Mouse (Mus musculus) right cerebral cortex, postnatal 4 days (tissue): ENCODE results near the gene Naa15.
"Not testable (repeated sequence)": the region's sequence is repeated elsewhere in the genome, so short reads cannot be mapped to it uniquely, and the experiment has no call there.

Experiments
- DNase-seq: peaks from one replicate; pipeline ENCODE4 v3.0.0-alpha.2; 2022

Gene Naa15

GRCm38 (mm10) chr3:51415098-51416072 lies at the start of gene Naa15:
TSS of gene Naa15 (plus strand) at chr3:51415148.
- peak; percentile 96 for DNase-seq

- no peak for DNase-seq
Observed at GRCm38 (mm10) chr3:51365517-51365882, 49.4 kb upstream of the Naa15 start.

- no peak for DNase-seq
Observed at GRCm38 (mm10) chr3:51366926-51367325, 48.0 kb upstream of the Naa15 start.

GRCm38 (mm10) chr3:51368011-51368410 lies 46.9 kb upstream of the Naa15 start:
- DNase-seq = no peak

GRCm38 (mm10) chr3:51371826-51372225 lies 43.1 kb upstream of the Naa15 start:
- no peak for DNase-seq

GRCm38 (mm10) chr3:51372883-51373282 lies 42.1 kb upstream of the Naa15 start:
- DNase-seq = no peak

- no peak for DNase-seq
Observed at GRCm38 (mm10) chr3:51373544-51373943, 41.4 kb upstream of the Naa15 start.

GRCm38 (mm10) chr3:51375307-51376265 lies 39.4 kb upstream of the Naa15 start:
- peak; percentile 42 for DNase-seq

GRCm38 (mm10) chr3:51377878-51378664 lies 36.9 kb upstream of the Naa15 start:
- DNase-seq = no peak

- no peak for DNase-seq
Observed at GRCm38 (mm10) chr3:51378665-51378946, 36.3 kb upstream of the Naa15 start.

- DNase-seq = no peak
Observed at GRCm38 (mm10) chr3:51379786-51380659, 34.9 kb upstream of the Naa15 start.

GRCm38 (mm10) chr3:51380660-51381014 lies 34.3 kb upstream of the Naa15 start:
- no peak for DNase-seq

- DNase-seq = no peak
Observed at GRCm38 (mm10) chr3:51383409-51383808, 31.5 kb upstream of the Naa15 start.

- DNase-seq = no peak
Observed at GRCm38 (mm10) chr3:51386441-51387133, 28.4 kb upstream of the Naa15 start.

GRCm38 (mm10) chr3:51387134-51387451 lies 27.9 kb upstream of the Naa15 start:
- no peak for DNase-seq

GRCm38 (mm10) chr3:51387868-51388381 lies 27.0 kb upstream of the Naa15 start:
- DNase-seq = no peak

GRCm38 (mm10) chr3:51388904-51389303 lies 26.0 kb upstream of the Naa15 start:
- no peak for DNase-seq

GRCm38 (mm10) chr3:51391095-51391494 lies 23.9 kb upstream of the Naa15 start:
- no peak for DNase-seq

GRCm38 (mm10) chr3:51391591-51391990 lies 23.4 kb upstream of the Naa15 start:
- DNase-seq = no peak

- DNase-seq = not testable (repeated sequence)
Observed at GRCm38 (mm10) chr3:51393018-51393417, 21.9 kb upstream of the Naa15 start.

- no peak for DNase-seq
Observed at GRCm38 (mm10) chr3:51393651-51394050, 21.3 kb upstream of the Naa15 start.
